Mouse (Mus musculus) kidney, adult 18-20 months (tissue): ENCODE data around the gene Pomgnt2.

Experiments
- DNase-seq: peaks from one replicate; pipeline ENCODE4 v3.0.0; 2021

Gene Pomgnt2

GRCm38 (mm10) chr9:122012816-122013215 is 15.9 kb upstream of the Pomgnt2 start:
- no peak for DNase-seq

- DNase-seq: no peak
These were observed 13.8 kb upstream of the Pomgnt2 start for GRCm38 (mm10) chr9:122010751-122011150.

GRCm38 (mm10) chr9:122008876-122009275 is 12.0 kb upstream of the Pomgnt2 start:
- DNase-seq: no peak

GRCm38 (mm10) chr9:122006609-122007008 is 9.7 kb upstream of the Pomgnt2 start:
- peak; percentile 43 for DNase-seq

- DNase-seq: no peak
These were observed 9.3 kb upstream of the Pomgnt2 start for GRCm38 (mm10) chr9:122006175-122006574.

- no peak for DNase-seq
These were observed 1.1 kb upstream of the Pomgnt2 start for GRCm38 (mm10) chr9:121997978-121998377.

- peak; percentile 91 for DNase-seq
These were observed 1.3 kb downstream of the Pomgnt2 start for GRCm38 (mm10) chr9:121995508-121996131.

GRCm38 (mm10) chr9:121995077-121995476 is 1.8 kb downstream of the Pomgnt2 start:
- no peak for DNase-seq

GRCm38 (mm10) chr9:121993047-121993446 is 3.9 kb downstream of the Pomgnt2 start:
- no peak for DNase-seq

- DNase-seq: no peak
These were observed 5.9 kb downstream of the Pomgnt2 start for GRCm38 (mm10) chr9:121991041-121991440.

GRCm38 (mm10) chr9:121989536-121989935 is 7.4 kb downstream of the Pomgnt2 start:
- DNase-seq: no peak

GRCm38 (mm10) chr9:121988910-121989309 is 8.0 kb downstream of the Pomgnt2 start:
- DNase-seq: no peak

GRCm38 (mm10) chr9:121984465-121985461 is 12.1 kb downstream of the Pomgnt2 start:
- DNase-seq: peak; percentile 74

GRCm38 (mm10) chr9:121983504-121983903 is 13.4 kb downstream of the Pomgnt2 start:
- DNase-seq: peak; percentile 78

- DNase-seq: no peak
These were observed 14.2 kb downstream of the Pomgnt2 start for GRCm38 (mm10) chr9:121982665-121983064.

- no peak for DNase-seq
These were observed 14.7 kb downstream of the Pomgnt2 start for GRCm38 (mm10) chr9:121982214-121982613.

GRCm38 (mm10) chr9:121981466-121982105 is 15.3 kb downstream of the Pomgnt2 start:
- no peak for DNase-seq

GRCm38 (mm10) chr9:121981046-121981445 is 15.9 kb downstream of the Pomgnt2 start:
- no peak for DNase-seq

- no peak for DNase-seq
These were observed 21.6 kb downstream of the Pomgnt2 start for GRCm38 (mm10) chr9:121975321-121975720.

GRCm38 (mm10) chr9:121974141-121974986 is 22.5 kb downstream of the Pomgnt2 start:
- DNase-seq: no peak

GRCm38 (mm10) chr9:121973207-121973606 is 23.7 kb downstream of the Pomgnt2 start:
- no peak for DNase-seq

- DNase-seq: no peak
These were observed 27.0 kb downstream of the Pomgnt2 start for GRCm38 (mm10) chr9:121969841-121970381.
